Mouse (Mus musculus) kidney, adult 11 months (tissue): ENCODE results near the gene Trim61.

Experiments used
- DNase-seq: peaks from one replicate; pipeline ENCODE4 v3.0.0; 2022

The Trim61 gene

GRCm38 (mm10) chr8:64983150-64983897, 35.0 kb downstream of the Trim61 start:
- DNase-seq, result no peak
